Mouse (Mus musculus) ZHBTc4 (cell line): ENCODE measurements around the gene Zbtb16.

ENCODE experiments used
- DNase-seq: peaks from one replicate; pipeline ENCODE4 v3.0.0-alpha.2; 2011; ENCODE audit warnings: low read depth, low spot score

Gene Zbtb16

GRCm38 (mm10) chr9:48646781-48647647 lies 189.0 kb downstream of the Zbtb16 start:
- no peak for DNase-seq

DNA sequence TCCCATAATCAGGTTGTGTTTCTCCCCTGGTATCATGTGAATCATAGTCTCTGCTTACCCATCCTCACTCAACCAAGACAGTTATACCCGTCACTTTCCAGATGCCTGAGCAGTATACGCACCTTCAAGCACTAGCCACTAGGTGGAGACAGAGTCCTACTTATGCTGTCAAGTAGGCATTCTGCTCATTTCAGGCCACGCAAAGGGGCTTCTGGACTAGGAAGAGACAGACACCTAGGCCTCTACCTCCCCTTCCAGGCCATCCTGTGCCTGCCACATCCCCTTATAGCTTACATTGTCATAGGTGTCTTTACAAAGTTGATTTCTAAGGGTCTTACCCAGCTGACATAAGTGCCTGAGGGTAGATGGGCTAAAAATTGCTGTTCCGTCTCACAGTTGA lies 189.8 kb downstream of the Zbtb16 start:
- peak; percentile 88 for DNase-seq

GRCm38 (mm10) chr9:48645648-48646126 lies 190.3 kb downstream of the Zbtb16 start:
- DNase-seq = no peak

GRCm38 (mm10) chr9:48644926-48645647 lies 190.9 kb downstream of the Zbtb16 start:
- peak; percentile 73 for DNase-seq

GRCm38 (mm10) chr9:48644376-48644775 lies 191.6 kb downstream of the Zbtb16 start:
- peak; percentile 49 for DNase-seq

DNA sequence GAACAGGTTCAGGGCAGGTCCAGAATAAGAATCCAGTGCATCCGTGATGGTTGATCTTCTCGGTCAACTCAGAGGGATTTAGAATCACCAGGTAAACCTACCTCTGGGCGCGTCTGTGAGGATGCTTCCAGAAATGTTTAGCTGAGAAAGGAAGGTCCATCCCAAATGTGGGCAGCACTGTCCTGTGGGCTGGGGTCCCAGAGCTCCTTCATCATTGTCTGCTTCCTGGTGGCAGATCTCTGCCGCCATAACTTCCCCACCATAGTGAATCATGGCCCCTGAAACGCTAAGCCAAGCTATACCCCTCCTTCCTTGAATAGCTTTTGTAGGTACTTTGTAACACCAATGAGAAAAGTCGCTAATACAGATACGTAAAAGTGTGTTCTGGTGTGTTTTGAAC lies 194.4 kb downstream of the Zbtb16 start:
- no peak for DNase-seq

- no peak for DNase-seq
Observed at GRCm38 (mm10) chr9:48640881-48641280, 195.1 kb downstream of the Zbtb16 start.

DNA sequence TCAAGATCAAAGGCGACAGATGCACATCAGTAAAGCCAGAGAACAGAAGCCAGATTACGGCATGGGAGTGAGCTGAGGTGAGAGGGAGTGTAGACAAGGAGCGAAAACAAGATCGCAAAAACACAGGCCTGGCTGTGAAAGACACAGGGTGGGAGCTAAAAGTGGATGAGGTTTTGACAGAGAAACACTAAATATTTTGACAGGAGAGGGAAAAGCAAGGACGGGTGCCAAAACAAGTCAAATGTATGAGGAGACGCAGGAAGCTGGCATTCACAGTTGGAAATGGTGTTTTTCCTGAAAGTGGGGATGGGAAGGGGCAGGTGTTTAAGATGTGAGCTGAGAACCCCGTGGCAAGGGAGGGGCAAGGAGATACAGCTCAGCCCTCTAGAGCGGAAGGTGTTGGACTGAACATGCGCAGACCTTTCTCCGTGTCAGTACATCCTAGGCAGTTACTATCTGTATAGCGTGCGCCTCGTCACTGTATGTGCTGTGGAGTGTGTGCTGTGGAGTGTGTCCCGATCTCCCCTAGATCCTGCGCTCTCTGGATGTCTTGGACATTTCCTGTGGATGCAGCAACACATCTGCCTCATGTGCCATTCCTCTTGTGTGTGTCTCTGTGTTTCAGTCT lies 197.7 kb downstream of the Zbtb16 start:
- DNase-seq = no peak

DNA sequence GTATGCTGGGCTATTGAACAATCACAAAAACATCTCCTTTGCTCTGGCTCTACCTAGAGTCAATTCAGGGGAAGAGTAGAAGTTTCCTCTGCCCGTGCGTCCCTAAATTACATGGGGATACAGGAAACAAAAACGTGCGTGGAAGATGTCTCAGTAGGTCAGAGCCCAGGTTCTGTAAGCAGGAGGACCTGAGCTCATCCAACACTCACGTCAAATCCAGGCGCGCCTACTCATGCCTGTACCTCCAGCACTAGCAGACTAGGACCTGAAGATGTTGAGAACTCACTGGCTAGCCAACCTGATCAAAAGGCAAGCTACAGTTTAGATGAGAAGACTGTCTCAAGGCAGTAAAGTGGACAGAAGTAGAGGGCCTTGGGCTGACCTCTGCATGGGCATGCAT lies 198.9 kb downstream of the Zbtb16 start:
- DNase-seq = no peak

- peak; percentile 52 for DNase-seq
Observed at GRCm38 (mm10) chr9:48635576-48636350, 200.3 kb downstream of the Zbtb16 start.

- DNase-seq = no peak
Observed at GRCm38 (mm10) chr9:48633147-48633546, 202.9 kb downstream of the Zbtb16 start.

- no peak for DNase-seq
Observed at GRCm38 (mm10) chr9:48619268-48619667, 216.8 kb downstream of the Zbtb16 start.

DNA sequence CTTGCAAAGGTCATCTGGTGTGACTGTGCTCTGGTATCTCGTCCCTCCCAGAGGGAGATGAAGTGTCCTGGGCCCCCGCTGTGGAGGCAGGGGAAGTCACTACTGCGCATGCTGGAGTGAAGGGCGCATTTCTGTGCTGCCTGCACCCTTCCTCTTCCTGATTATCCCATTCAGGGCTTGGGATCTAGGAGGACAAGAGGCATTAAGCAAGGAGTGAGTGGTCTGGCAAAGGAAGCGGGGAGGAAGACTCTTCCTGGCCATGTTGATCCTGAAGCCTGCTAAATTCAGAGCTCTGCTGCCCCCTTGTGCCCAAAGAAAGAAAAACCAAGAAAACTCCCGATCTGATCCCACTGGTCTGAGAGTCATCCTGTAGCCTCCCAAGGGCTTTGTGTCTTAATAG lies 217.4 kb downstream of the Zbtb16 start:
- DNase-seq = peak; percentile 90

DNA sequence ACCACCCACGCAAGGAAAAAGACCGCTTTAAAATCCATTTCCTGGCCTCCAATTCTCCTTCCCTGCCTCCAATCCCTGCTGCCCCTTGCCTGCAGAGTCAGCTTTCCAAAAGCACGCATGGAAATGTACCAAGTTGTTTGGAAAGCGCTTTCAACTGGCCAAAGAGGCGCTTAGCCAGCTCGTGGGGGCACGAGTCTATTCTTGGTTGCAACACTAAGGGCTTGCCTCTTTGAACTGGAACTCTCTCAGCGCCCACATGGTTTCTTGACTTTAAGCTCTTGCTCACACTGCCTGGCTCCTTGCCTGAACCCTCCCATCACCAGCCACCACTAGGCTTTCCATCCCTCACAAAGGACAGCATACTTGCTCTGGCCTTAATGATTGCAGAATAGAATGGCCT lies 217.9 kb downstream of the Zbtb16 start:
- DNase-seq = no peak

- DNase-seq = no peak
Observed at GRCm38 (mm10) chr9:48617511-48618010, 218.5 kb downstream of the Zbtb16 start.

DNA sequence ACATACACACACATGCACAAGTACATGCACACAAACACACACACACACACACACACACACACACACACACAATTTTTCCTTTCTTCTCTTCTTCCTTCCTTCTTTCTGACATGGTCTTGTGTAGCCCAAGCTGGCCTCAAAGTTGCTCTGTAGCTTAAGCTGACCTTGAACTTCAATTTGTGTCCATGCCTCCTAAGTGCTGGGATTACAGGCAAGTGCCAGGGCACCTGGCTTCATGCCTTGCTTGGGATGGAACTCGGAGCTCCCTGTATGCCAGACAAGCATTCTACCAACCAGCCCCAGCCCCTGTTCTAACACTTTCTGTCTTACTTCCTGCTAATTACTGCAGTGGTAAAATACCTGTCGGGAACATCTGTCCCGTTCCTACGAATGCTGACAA lies 222.8 kb downstream of the Zbtb16 start:
- no peak for DNase-seq

- DNase-seq = no peak
Observed at GRCm38 (mm10) chr9:48612542-48612941, 223.5 kb downstream of the Zbtb16 start.

GRCm38 (mm10) chr9:48611032-48611431 lies 225.0 kb downstream of the Zbtb16 start:
- DNase-seq = no peak

DNA sequence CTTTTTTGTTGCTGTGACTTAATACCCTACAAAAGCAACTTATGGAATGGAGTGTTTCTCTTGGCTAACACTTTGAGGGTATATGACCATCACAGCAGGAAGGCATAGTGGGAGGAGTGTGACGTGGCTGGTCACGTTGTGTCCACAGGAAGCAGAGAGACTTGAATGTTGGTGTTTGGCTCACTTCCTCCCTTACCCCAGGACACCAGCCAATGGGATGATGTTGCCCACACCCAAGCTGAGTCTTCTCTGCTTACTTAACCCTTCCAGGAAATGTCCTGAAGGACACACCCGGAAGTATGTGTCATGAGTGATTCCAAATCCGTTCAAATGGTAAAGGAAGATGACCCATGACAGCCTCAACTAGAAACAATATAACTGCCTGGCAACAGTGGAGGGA lies 226.3 kb downstream of the Zbtb16 start:
- DNase-seq = no peak

DNA sequence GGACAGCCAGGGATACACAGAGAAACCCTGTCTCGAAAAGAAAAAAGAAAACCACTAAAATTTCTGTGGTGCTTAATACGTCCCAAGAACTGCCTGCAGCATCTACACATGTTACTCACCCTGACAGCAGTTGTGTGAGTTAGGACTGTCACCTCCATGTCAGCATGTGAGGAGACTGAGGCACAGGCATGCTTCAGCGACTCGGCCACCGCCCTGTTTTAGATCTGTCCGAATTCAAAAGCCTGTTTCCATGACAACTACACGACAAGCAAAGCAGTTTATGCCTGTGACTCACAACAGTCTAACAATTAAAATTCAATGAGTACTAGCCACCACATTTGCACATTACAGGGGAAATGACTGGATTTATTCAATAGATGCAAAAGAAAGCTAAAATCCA lies 228.6 kb downstream of the Zbtb16 start:
- DNase-seq = no peak

- DNase-seq = no peak
Observed at GRCm38 (mm10) chr9:48606171-48606570, 229.9 kb downstream of the Zbtb16 start.
